Mouse (Mus musculus) CH12.LX (cell line): ENCODE results near the gene Dlg2. TPM values are rescaled to one million over a fixed set of nuclear protein-coding genes. Genes with fewer than 3 reads are reported as not detected.

ENCODE experiments used
- DNase-seq: peaks from one replicate; pipeline ENCODE4 v3.0.0-alpha.2; 2013; ENCODE audit errors: extremely low read depth
- H3K27ac ChIP-seq: 2 replicates; pipeline ENCODE4 v1.5.1; 2012; ENCODE audit warnings: low read depth, mild to moderate bottlenecking, control low read depth, moderate library complexity; ENCODE audit not compliant: insufficient read depth
- H3K27me3 ChIP-seq: replicated peaks from 2 replicates; pipeline ENCODE3; 2012; ENCODE audit warnings: inconsistent platforms
- H3K36me3 ChIP-seq, 2 experiments: replicated peaks in 1 of 2; 2 replicates each; pipeline versions ENCODE3 to v1.6.1; 2012; ENCODE audit warnings: inconsistent platforms in 1 of 2, low read length in 1 of 2, mild to moderate bottlenecking in 1 of 2, mixed read lengths in 1 of 2, moderate library complexity in 1 of 2; ENCODE audit not compliant: control insufficient read depth in 1 of 2, insufficient read depth in 1 of 2
- H3K4me1 ChIP-seq, 2 experiments: 2 replicates each; pipeline ENCODE4 v1.6.1; 2012; ENCODE audit warnings: inconsistent platforms in 1 of 2, moderate library complexity in 1 of 2; ENCODE audit not compliant: insufficient read depth in 2 of 2, control insufficient read depth in 1 of 2
- H3K4me2 ChIP-seq: 2 replicates; pipeline ENCODE4 v1.6.1; 2012; ENCODE audit warnings: low read depth, mild to moderate bottlenecking, control low read depth; ENCODE audit not compliant: poor library complexity, insufficient read depth, severe bottlenecking
- H3K4me3 ChIP-seq, 3 experiments: fragments of 150-350 bp in 1 of 3; sonication (generic) in 1 of 3; replicated peaks in 1 of 3; 2 replicates each; pipeline versions ENCODE3 to v1.5.1; 2011 to 2012; ENCODE audit warnings: low read depth in 2 of 3, low read length in 2 of 3, mild to moderate bottlenecking in 2 of 3, moderate library complexity in 2 of 3, control low read depth in 1 of 3, improper control_type of control experiment in 1 of 3, inconsistent platforms in 1 of 3, mixed read lengths in 1 of 3; ENCODE audit not compliant: poor library complexity in 1 of 3
- H3K79me2 ChIP-seq: replicated peaks from 2 replicates; pipeline ENCODE4 v1.6.1; 2012; ENCODE audit warnings: mild to moderate bottlenecking, moderate library complexity; ENCODE audit not compliant: control insufficient read depth, poor library complexity, insufficient read depth, severe bottlenecking; ENCODE audit errors: extremely low read depth
- H3K9ac ChIP-seq: 2 replicates; pipeline ENCODE4 v1.6.1; 2012; ENCODE audit warnings: low read depth, mild to moderate bottlenecking, control low read depth, moderate library complexity; ENCODE audit not compliant: insufficient read depth
- H3K9me3 ChIP-seq: replicated peaks from 2 replicates; pipeline ENCODE3; 2012; ENCODE audit warnings: low read length, inconsistent platforms, mixed read lengths
- BHLHE40 ChIP-seq: IDR thresholded peaks from 2 replicates; pipeline ENCODE4 v1.6.1; 2011; ENCODE audit warnings: mild to moderate bottlenecking, low read depth, low read length, improper control_type of control experiment
- CHD2 ChIP-seq: IDR thresholded peaks from 2 replicates; pipeline ENCODE4 v1.6.1; 2011; ENCODE audit warnings: low read length, improper control_type of control experiment
- CTCF ChIP-seq, 2 experiments: IDR thresholded peaks in 1 of 2; conservative IDR thresholded peaks in 1 of 2; 2 replicates each; pipeline ENCODE4 v1.5.1; 2011 to 2012; ENCODE audit warnings: low read depth in 2 of 2, low read length in 2 of 2, improper control_type of control experiment in 1 of 2, inconsistent platforms in 1 of 2, mild to moderate bottlenecking in 1 of 2, moderate library complexity in 1 of 2
- EP300 ChIP-seq: IDR thresholded peaks from 2 replicates; pipeline ENCODE4 v1.6.1; 2011; ENCODE audit warnings: low read length, improper control_type of control experiment
- ETS1 ChIP-seq: conservative IDR thresholded peaks from 2 replicates; pipeline ENCODE4 v1.6.1; 2012; ENCODE audit warnings: low read depth, mild to moderate bottlenecking, inconsistent platforms, low read length, improper control_type of control experiment, moderate library complexity
- IRF4 ChIP-seq: IDR thresholded peaks from 2 replicates; pipeline ENCODE4 v1.6.1; 2014; ENCODE audit warnings: low read depth, mild to moderate bottlenecking, inconsistent platforms, low read length, improper control_type of control experiment
- JUN ChIP-seq: IDR thresholded peaks from 2 replicates; pipeline ENCODE4 v1.6.1; 2011; ENCODE audit warnings: low read depth, mild to moderate bottlenecking, low read length, improper control_type of control experiment, moderate library complexity; ENCODE audit not compliant: insufficient read depth
- JUND ChIP-seq: conservative IDR thresholded peaks from 2 replicates; pipeline ENCODE4 v1.6.1; 2011; ENCODE audit warnings: low read depth, low read length, improper control_type of control experiment
- MAFK ChIP-seq: IDR thresholded peaks from 2 replicates; pipeline ENCODE4 v1.6.1; 2011; ENCODE audit warnings: low read length, improper control_type of control experiment; ENCODE audit not compliant: insufficient replicate concordance
- MAX ChIP-seq: IDR thresholded peaks from 2 replicates; pipeline ENCODE4 v1.6.1; 2011; ENCODE audit warnings: low read length, improper control_type of control experiment
- MEF2A ChIP-seq: IDR thresholded peaks from 2 replicates; pipeline ENCODE4 v1.6.1; 2014; ENCODE audit warnings: low read depth, mild to moderate bottlenecking, inconsistent platforms, low read length, improper control_type of control experiment, borderline replicate concordance
- RAD21 ChIP-seq: IDR thresholded peaks from 2 replicates; pipeline ENCODE4 v1.6.1; 2011; ENCODE audit warnings: low read depth, mild to moderate bottlenecking, low read length, improper control_type of control experiment, moderate library complexity
- TBP ChIP-seq: conservative IDR thresholded peaks from 2 replicates; pipeline ENCODE4 v1.6.1; 2011; ENCODE audit warnings: low read depth, low read length, improper control_type of control experiment
- TCF12 ChIP-seq: IDR thresholded peaks from 2 replicates; pipeline ENCODE4 v1.6.1; 2014; ENCODE audit warnings: low read depth, mild to moderate bottlenecking, inconsistent platforms, low read length, improper control_type of control experiment
- ZMIZ1 ChIP-seq: IDR thresholded peaks from 2 replicates; pipeline ENCODE4 v1.6.1; 2012; ENCODE audit warnings: low read depth, mild to moderate bottlenecking, inconsistent platforms, low read length, improper control_type of control experiment
- dilution Hi-C: fragments of 300-500 bp; cut with MboI; formaldehyde crosslinking; loops from 2 replicates; pipeline ENCODE4 v1.14.3; 2020; ENCODE audit warnings: low sequenced_read_pairs; ENCODE audit not compliant: extremely low pct_unique_long_range_greater_than_20kb, extremely low pct_ligation_motif_present
- in situ Hi-C: fragments of 300-500 bp; cut with MboI; formaldehyde crosslinking; loops from 3 replicates; pipeline ENCODE4 v1.14.3; 2019; ENCODE audit warnings: low sequenced_read_pairs, low pct_ligation_motif_present, low pct_unique_long_range_greater_than_20kb, mixed read lengths
- polyA plus RNA-seq: library from polyadenylated mRNA; unstranded; fragments of >175 nt; gene quantifications from 2 replicates; pipeline ENCODE4 v1.2.1, GENCODE M21; 2012; ENCODE audit warnings: low read depth; ENCODE audit not compliant: insufficient read length
- total RNA-seq, 2 experiments: library from RNA; depleted of rRNA; stranded (reverse); fragments of 300-350 nt in 1 of 2; fragments of >200 nt in 1 of 2; gene quantifications; 2 replicates each; pipeline ENCODE4 v1.2.3; 2012 to 2014

The Dlg2 gene
- total and polyA plus RNA-seq, 3 experiments, result 0.36 TPM; not detected in 2

- Histone ChIP-seq H3K79me2 (no peaks in the 10 kb centered on the region), H3K4me2 (no peak overlapping the region), H3K27me3 (no peaks in the 10 kb centered on the region), H3K36me3 (no peaks in the 10 kb centered on the region), H3K4me1 (no peaks in the 10 kb centered on the region), H3K4me3 (no peak overlapping the region), H3K27ac (no peak overlapping the region), H3K9ac (no peak overlapping the region), H3K9me3 (no peaks in the 10 kb centered on the region)
- TF ChIP-seq CTCF (conservative IDR thresholded peaks at IDR 0.05 in 1 of 2, IDR thresholded peaks at IDR 0.05 in 1 of 2; ENCODE audit: low read depth in 2 of 2, low read length in 2 of 2), result no peak
- dilution Hi-C loops (no loop called here), in situ Hi-C loops (no loop called here)
- DNase-seq, result no peak
Measured at GRCm38 (mm10) chr7:92240908-92241307, 1764.4 kb downstream of the Dlg2 start.

- Histone ChIP-seq H3K4me3 (no peak overlapping the region), H3K9ac (no peak overlapping the region), H3K4me2 (peak overlapping the region; percentile 21; the same call in 1 of the 2 replicates), H3K4me1 (peaks cover 0 to 19% of the 10 kb centered on the region in 2 experiments; a peak in 2 of 4 replicates), H3K79me2 (no peaks in the 10 kb centered on the region), H3K36me3 (no peaks in the 10 kb centered on the region), H3K9me3 (no peaks in the 10 kb centered on the region), H3K27me3 (no peaks in the 10 kb centered on the region), H3K27ac (no peak overlapping the region)
- dilution Hi-C loops (no loop called here), in situ Hi-C loops (no loop called here)
- peak; percentile 59 for DNase-seq
- TF ChIP-seq CHD2 (no peak), MEF2A (peak; percentile 92), ETS1 (peak; percentile 77), EP300 (peak; percentile 74), JUND (0 out of 2 replicates have a peak, but pooled peaks have one; percentile 31), JUN (peak; percentile 61; the same call in 1 of the 2 replicates), ZMIZ1 (no peak), TCF12 (peak; percentile 60; the same call in 1 of the 2 replicates), RAD21 (no peak), BHLHE40 (peak; percentile 44; the same call in 1 of the 2 replicates), MAFK (no peak), IRF4 (peak; percentile 52; the same call in 1 of the 2 replicates)
Measured at GRCm38 (mm10) chr7:92247594-92247993, 1771.1 kb downstream of the Dlg2 start.

- Histone ChIP-seq H3K9ac (no peak overlapping the region), H3K4me2 (no peak overlapping the region), H3K9me3 (no peaks in the 10 kb centered on the region), H3K79me2 (no peaks in the 10 kb centered on the region), H3K27me3 (no peaks in the 10 kb centered on the region), H3K27ac (no peak overlapping the region), H3K36me3 (no peaks in the 10 kb centered on the region), H3K4me1 (peaks cover 0 to 19% of the 10 kb centered on the region in 2 experiments; a peak in 2 of 4 replicates), H3K4me3 (no peak overlapping the region)
- TF ChIP-seq TBP (no peak), MAX (0 out of 2 replicates have a peak, but pooled peaks have one; percentile 24), ETS1 (peak; percentile 56; the same call in 1 of the 2 replicates), BHLHE40 (peak; percentile 75)
- in situ Hi-C loops, result no loop called here
- dilution Hi-C loops, result no loop called here
- DNase-seq, result peak; percentile 37
Measured at GRCm38 (mm10) chr7:92248619-92249018, 1772.1 kb downstream of the Dlg2 start.
